Mouse (Mus musculus): Measurements from ENCODE around the gene Fam189b.

Gene Fam189b

DNA sequence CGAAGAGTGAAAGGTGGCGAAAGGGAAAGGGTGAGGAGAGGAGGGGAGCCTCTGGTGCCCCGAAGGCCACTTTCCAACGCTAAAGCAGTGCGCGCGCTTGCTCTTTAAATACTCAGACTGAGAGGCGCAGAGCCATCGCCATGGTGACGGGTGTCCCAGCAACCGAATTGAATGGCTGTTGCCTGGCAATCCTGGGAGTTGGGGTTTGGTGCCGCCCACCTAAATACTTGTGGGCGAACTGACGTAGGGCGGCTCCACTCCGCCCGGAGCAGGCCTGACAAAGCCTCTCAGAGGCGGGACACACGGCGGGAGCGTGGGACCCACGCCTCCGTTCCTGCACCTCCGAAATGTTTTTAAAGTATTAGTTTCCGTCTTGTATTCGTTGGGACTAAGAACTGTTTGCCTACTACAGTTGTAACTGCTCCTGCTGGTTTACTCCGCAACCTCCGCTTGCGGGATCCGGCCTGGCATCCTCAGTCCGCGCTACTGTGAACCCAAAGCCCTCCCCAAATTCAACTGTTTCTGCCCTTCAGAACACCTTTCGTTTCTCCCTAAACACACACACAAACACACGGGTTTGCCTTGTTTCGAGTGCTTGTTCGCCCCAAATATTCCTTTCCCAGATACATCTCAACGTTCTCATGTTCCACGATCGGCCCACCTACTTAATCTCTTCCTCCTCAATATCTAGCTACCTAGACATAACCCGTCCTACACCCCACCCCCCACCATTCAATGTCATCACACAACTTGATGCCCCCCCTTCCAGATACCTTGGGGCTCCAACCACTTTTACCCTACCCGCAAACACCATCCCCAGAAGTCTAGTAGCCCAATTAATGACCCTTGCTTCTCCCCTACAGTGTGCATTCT, 44.6 kb downstream of the Fam189b start:
- peak; percentile 70 to 80 for DNase-seq (ENCODE audit: low spot score in 2 of 2)

DNA sequence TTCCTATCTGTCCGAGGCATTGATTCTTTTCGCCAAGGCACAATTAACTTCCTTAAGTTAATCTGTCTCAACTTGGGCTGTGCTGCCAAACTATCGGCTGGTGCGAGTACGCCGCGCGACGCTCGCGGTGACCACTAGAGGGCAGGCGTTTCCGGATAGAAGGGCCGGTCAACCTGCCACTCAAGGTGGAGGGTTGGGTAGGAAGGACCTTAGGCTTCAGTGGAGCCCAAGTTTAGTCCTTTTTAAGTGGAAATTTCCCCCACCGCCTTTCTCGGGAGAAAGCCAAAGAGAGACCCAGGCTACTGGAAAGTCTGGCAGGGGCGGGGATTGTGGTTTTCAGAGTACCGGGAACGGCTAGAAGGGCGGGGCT, 45.2 kb downstream of the Fam189b start:
- peak; percentile 77 to 91 for DNase-seq (ENCODE audit: low spot score in 2 of 2)

DNA sequence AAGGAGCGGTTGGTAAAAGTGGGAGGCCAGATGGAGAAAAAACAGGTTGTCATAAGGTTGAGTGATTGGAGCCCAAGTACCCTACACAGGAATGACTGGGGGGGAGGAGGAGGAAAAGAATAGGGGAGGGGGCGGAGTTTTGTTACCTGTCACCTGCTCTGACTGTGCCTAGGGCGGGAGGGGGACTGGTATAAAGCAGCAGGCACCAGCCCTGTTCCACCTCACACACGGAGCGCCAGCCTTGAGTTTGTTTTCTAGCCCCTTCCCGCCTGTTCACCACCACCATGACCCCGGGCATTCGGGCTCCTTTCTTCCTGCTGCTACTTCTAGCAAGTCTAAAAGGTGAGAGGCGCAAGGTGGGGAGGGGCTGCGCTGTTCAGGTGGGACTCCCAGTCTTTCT, 45.9 kb downstream of the Fam189b start, which contains the start of gene Muc1:
TSS of gene Muc1 (plus strand) at position 222 of the 400 bp plus-strand sequence.
- DNase-seq (ENCODE audit: low spot score in 2 of 2), result no peak

DNA sequence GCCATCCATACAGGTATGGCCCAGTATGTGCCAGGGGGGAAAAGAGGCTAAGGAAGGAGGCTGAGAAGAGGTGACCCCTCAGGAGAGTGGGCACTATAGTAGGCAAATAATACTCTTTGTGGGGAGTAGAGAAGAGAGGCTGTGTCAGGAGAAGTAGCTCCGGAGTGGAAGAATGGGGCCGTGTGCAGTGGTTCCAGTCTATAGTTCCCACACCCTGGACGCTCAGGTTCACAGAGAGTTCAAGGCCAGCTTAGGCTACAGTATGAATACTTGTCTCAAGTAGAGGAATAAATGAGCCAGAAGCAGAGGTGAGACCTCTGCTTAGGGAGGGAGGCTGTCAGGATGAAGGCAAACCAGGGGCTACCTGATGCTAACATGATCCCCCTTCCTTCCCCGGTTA, 46.3 kb downstream of the Fam189b start:
- DNase-seq (ENCODE audit: low spot score in 2 of 2), result no peak

DNA sequence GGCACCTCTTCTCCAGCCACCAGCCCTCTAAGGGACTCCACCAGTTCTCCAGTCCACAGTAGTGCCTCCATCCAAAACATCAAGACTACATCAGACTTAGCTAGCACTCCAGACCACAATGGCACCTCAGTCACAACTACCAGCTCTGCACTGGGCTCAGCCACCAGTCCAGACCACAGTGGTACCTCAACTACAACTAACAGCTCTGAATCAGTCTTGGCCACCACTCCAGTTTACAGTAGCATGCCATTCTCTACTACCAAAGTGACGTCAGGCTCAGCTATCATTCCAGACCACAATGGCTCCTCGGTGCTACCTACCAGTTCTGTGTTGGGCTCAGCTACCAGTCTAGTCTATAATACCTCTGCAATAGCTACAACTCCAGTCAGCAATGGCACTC, 47.6 kb downstream of the Fam189b start:
- DNase-seq (ENCODE audit: low spot score in 2 of 2), result no peak

DNA sequence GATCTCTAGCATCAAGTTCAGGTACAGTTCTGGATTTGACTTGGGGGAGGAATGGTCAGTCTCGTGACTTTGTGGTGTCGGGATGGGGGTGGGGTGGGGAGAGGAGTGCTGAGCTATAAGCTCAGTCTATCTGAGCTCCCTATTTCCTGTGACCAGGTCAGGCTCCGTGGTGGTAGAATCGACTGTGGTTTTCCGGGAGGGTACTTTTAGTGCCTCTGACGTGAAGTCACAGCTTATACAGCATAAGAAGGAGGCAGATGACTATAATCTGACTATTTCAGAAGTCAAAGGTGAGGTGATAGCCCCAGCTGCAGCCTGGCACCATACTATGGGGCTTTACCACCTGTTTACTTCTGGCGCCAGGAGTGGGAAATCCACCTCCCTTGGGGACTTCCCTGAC, 48.4 kb downstream of the Fam189b start:
- DNase-seq (ENCODE audit: low spot score in 2 of 2), result no peak

DNA sequence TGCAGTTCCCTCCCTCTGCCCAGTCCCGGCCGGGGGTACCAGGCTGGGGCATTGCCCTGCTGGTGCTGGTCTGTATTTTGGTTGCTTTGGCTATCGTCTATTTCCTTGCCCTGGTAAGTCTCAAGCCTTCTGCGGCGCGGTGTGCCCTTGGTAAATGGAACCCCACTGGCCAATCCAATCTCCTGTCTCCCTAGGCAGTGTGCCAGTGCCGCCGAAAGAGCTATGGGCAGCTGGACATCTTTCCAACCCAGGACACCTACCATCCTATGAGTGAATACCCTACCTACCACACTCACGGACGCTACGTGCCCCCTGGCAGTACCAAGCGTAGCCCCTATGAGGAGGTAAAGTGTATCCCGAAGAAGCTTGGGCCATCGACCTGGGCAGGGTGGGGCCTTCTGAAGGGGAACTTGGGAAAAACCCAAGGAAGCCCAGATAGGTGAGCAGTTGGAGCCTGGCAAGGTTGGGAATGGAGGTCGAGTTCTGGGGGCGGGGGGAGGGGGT, 48.9 kb downstream of the Fam189b start:
- DNase-seq (ENCODE audit: low spot score in 2 of 2), result no peak

DNA sequence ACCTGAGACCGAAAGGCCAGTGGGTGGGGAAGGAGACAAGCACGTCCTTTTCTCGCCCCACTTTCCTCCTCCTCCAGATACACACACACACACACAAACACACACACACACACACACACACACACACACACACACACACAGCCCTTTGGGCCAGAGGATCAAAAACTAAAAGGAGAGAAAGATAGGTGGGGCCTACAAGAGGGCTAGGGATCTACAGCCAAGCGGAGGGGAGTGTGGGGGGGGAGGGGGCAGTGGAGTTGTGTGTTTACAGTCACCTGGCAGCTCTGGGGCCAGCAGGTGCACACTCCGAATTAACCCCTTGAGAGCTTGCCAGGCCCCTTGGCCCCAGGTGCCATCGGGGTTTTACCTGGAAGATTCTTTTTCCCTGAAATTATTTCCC, 49.7 kb downstream of the Fam189b start:
- no peak for DNase-seq (ENCODE audit: low spot score in 2 of 2)

DNA sequence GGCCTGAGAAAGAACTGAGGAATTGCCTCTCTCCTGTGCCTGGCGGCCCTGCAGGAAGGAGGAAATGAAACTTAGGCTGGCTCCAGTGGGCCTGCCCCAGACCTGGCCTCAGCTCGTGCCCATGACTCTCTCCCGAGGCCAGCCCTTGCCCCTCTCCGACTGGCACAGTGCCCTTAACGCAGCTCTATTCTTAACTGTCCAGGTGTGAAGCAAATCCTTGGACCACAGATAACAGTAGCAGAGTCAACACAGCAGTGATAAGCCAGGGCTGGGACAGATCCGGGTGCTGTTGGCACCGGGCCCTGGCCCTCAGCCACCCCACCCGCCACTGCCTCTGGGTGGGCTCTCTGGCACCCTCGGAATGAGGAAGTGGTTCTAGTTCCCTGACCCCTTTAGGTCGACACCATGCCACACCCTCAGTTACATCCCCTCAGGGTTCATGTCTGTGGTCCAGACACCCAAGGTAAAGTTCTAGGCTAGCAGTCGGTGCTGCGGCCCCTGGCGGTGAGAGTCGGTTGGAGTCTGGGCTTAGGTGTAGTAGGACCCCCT, 50.7 kb downstream of the Fam189b start:
- DNase-seq (ENCODE audit: low spot score in 2 of 2), result no peak

DNA sequence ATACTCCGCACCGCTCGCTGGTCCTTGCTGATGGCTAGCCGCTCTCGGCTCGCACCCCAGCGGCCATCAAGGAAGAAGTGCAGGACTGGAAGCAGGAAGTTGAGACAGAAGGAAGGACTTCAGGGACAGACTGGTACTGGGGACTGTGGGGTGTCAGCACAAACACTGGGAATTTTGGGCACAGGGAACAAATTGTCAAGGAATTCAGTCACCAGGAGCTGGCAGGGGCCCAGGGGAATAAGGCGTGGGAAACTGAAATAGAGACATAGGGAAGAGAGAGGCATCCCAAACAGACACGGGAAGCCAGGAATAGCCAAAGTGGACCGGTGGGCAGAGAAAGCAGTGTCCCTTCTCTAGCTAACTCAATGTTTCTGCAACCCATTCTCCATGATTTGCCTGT, 53.6 kb downstream of the Fam189b start:
- no peak for DNase-seq (ENCODE audit: low spot score in 2 of 2)

DNA sequence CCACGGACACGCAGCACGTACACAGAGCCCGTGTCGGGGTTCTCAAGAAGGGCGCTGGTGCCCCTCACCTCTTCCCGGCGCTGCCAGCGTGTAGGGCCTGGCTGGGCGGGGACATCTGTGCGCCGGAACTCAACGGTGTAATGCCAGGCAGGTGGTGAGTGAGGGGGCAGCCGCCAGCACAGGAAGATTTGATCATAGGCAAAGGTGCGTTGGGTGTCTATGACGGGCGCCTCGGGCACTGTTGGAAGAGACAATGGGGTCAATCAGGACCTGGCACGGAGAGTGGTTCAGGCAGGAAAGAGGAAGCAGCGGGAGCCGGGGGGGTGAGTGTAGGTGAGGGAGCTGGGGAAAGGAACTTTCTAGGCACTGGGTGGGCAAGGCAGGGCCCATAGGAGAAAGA, 54.7 kb downstream of the Fam189b start:
- DNase-seq (ENCODE audit: low spot score in 2 of 2), result no peak

DNA sequence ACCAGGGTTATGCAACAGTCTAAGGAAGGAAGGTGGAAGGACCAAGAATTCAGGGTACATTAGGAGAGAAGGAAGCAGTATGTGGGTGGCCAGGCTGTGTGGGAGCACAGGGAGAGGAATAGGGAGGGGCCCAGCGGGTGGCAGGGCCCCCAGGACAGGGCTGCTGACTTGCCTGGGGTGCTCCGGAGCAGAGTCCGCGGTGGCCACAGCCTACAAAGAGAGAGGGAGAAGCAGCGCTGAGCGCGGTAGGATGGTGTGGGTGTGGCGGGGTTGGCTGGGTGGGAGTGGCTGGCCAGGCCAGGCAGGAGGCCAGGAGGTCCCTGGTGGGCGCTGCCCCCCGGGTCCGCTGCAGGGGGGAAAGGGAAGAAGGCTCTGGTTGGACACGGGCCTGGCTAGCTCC, 55.6 kb downstream of the Fam189b start:
- DNase-seq (ENCODE audit: low spot score in 2 of 2), result no peak

Measured in cerebellum, postnatal 4 days (tissue).